In genomic region chr9:75037451-75038356, GRCm38 (mm10) we compare ENCODE assay signal across 8 mouse cellular contexts. TPM values are rescaled to one million over a fixed set of nuclear protein-coding genes. Genes with fewer than 3 reads are reported as not detected.
A peak's percentile ranks its signal among the peaks of the same experiment; 100 is the strongest.
DNase-seq lines count a peak whose midpoint lies in the region; ATAC-seq and TF ChIP-seq lines count a peak whose summit lies in the region.

Gene Arpp19, plus strand, starts transcription at chr9:75037614.

- H3K9me3 ChIP-seq in forebrain, embryonic 15.5 days = no peaks in the 10 kb centered on the region

- ATAC-seq in forebrain, embryonic 15.5 days (replicated peaks) = peak; percentile 98
- peak; percentile 97 for ATAC-seq in neutrophil, adult 5-6 weeks (ENCODE audit: extremely low read depth, insufficient number of reproducible peaks, low FRiP score, poor library complexity, severe bottlenecking)

- no peaks in the 10 kb centered on the region for H3K36me3 ChIP-seq in forebrain, embryonic 15.5 days

- TF ChIP-seq CTCF in lung, adult 2 months (IDR thresholded peaks at IDR 0.05; ENCODE audit: insufficient read depth, low read length) = no peak

- peak within 1 kb of the TSS; percentile 67 for H3K4me2 ChIP-seq in forebrain, embryonic 15.5 days (replicated peaks)

- peak within 1 kb of the TSS; percentile 83 for H3K27ac ChIP-seq in forebrain, embryonic 15.5 days (replicated peaks)

- H3K27me3 ChIP-seq in forebrain, embryonic 15.5 days = no peaks in the 10 kb centered on the region

- DNase-seq in ES-CJ7 (ENCODE audit: low read depth, low spot score) = peak; percentile 90
- DNase-seq in cerebellum, adult 11 months = peak; percentile 81
- peak; percentile 67 for DNase-seq in heart, postnatal 25 days (ENCODE audit: low spot score)
- peak; percentile 87 to 91 for DNase-seq in layer of hippocampus, adult 18-20 months (ENCODE audit: low spot score in 2 of 2)
- DNase-seq in lung, adult 2 months = peak; percentile 74
- peak; percentile 82 to 83 for DNase-seq in thymus, adult 18-20 months

- H3K9ac ChIP-seq in forebrain, embryonic 15.5 days (replicated peaks) = peak within 1 kb of the TSS; percentile 92

- intact Hi-C loops in heart, postnatal 25 days (cut with DNase I) = loop anchor here (5.0 kb wide), 1 partner anchor 85 kb away; the partner anchor contains the start of gene Fam214a

- under 1% methylated on average over 71 of the region's 73 CpGs for WGBS in forebrain, embryonic 15.5 days
- WGBS in lung, adult 2 months = under 1% methylated on average over 73 of the region's 73 CpGs

- TF ChIP-seq POLR2A in lung, adult 2 months (IDR thresholded peaks at IDR 0.05; ENCODE audit: borderline replicate concordance, extremely low read depth, low read depth, low read length) = peak; percentile 88

- H3K4me3 ChIP-seq in forebrain, embryonic 15.5 days = peak within 1 kb of the TSS; percentile 96
- H3K4me3 ChIP-seq in lung, adult 2 months (replicated peaks; ENCODE audit: extremely low read depth, low read depth, low read length) = peak within 1 kb of the TSS; percentile 97

- peaks cover 21% of the 10 kb centered on the region for H3K4me1 ChIP-seq in forebrain, embryonic 15.5 days
- peaks cover 3% of the 10 kb centered on the region for H3K4me1 ChIP-seq in lung, adult 2 months (ENCODE audit: control insufficient read depth, insufficient read depth, low read length)

RNA-seq across cellular contexts. Expression of gene Arpp19, which starts in this region (rescaled TPM):
- polyA plus RNA-seq in forebrain, embryonic 15.5 days (2015; fragmentation: Nextera tagmentation; extraction: Ambion mirVana) = 230 and 242 TPM in 2 replicates
- 100 to 1,000 TPM; 147 to 158 TPM for total RNA-seq in heart, postnatal 25 days (2021)
- total RNA-seq in layer of hippocampus, adult 18-20 months (2021) = 100 to 1,000 TPM; 162 to 182 TPM
- polyA plus RNA-seq in lung, adult 2 months (2012; rRNA removed) = 9.0 and 16.1 TPM in 2 replicates
- 110 and 123 TPM in 2 replicates for total RNA-seq in neutrophil, adult 5-6 weeks (2017)

Comparison
In these comparisons a context has a peak if more than half of its experiments do, and no peak if none do; other contexts are left out.
1. Peak in every context shown above with its lines: DNase-seq, ATAC-seq, H3K4me3 ChIP-seq and H3K27ac ChIP-seq.
2. RNA of gene Arpp19 (polyA plus RNA-seq): 230 to 242 TPM in forebrain, embryonic 15.5 days; 9.0 to 16.1 TPM in lung, adult 2 months; every median in the first group is over 10 times any median in the second.